Mouse (Mus musculus) embryonic facial prominence, embryonic 15.5 days (tissue): ENCODE results near the gene Hectd2. TPM values are rescaled to one million over a fixed set of nuclear protein-coding genes. Genes with fewer than 3 reads are reported as not detected.

Source experiments
- ATAC-seq: fragments of 200-750 bp; cut with Nextera tagmentation; 2 replicates; pipeline ENCODE4 v1.8.0; 2017; ENCODE audit warnings: low read depth, moderate TSS enrichment; ENCODE audit not compliant: insufficient number of reproducible peaks, low FRiP score, low TSS enrichment
- H3K27ac ChIP-seq: fragments of 300-500 bp; sonication (generic); replicated peaks from 2 replicates; pipeline ENCODE4 v1.5.1; 2015; ENCODE audit warnings: mild to moderate bottlenecking, inconsistent platforms
- H3K27me3 ChIP-seq: fragments of 300-500 bp; sonication (generic); 2 replicates; pipeline ENCODE4 v1.6.1; 2015; ENCODE audit warnings: inconsistent platforms
- H3K36me3 ChIP-seq: fragments of 300-500 bp; sonication (generic); 2 replicates; pipeline ENCODE4 v1.6.1; 2015; ENCODE audit warnings: mild to moderate bottlenecking, inconsistent platforms
- H3K4me1 ChIP-seq: fragments of 300-500 bp; sonication (generic); 2 replicates; pipeline ENCODE4 v1.6.1; 2015; ENCODE audit warnings: inconsistent platforms
- H3K4me2 ChIP-seq: fragments of 300-500 bp; sonication (generic); replicated peaks from 2 replicates; pipeline ENCODE4 v1.6.1; 2015; ENCODE audit warnings: mild to moderate bottlenecking, inconsistent platforms
- H3K4me3 ChIP-seq: fragments of 300-500 bp; sonication (generic); replicated peaks from 2 replicates; pipeline ENCODE4 v1.5.1; 2015; ENCODE audit warnings: mild to moderate bottlenecking, inconsistent platforms
- H3K9ac ChIP-seq: fragments of 300-500 bp; sonication (generic); 2 replicates; pipeline ENCODE4 v1.6.1; 2015; ENCODE audit warnings: inconsistent platforms
- H3K9me3 ChIP-seq: fragments of 300-500 bp; sonication (generic); replicated peaks from 2 replicates; pipeline ENCODE4 v1.6.1; 2016; ENCODE audit warnings: inconsistent platforms
- whole genome bisulfite sequencing: fragments of 180-500 bp; shearing (Covaris S2); methylation state at CpG from one replicate; pipeline ENCODE4 v1.1.7; 2015; 5-methylcytosine and 5-hydroxymethylcytosine counted together
- polyA plus RNA-seq: library from polyadenylated mRNA; unstranded; fragments of >200 nt; fragmentation: Nextera tagmentation; extraction: Ambion mirVana; gene quantifications from 2 replicates; pipeline ENCODE4 v1.2.1, GENCODE M21; 2015

Hectd2 gene
- polyA plus RNA-seq, 1 experiment from 2014 or later = 4.5 TPM

DNA sequence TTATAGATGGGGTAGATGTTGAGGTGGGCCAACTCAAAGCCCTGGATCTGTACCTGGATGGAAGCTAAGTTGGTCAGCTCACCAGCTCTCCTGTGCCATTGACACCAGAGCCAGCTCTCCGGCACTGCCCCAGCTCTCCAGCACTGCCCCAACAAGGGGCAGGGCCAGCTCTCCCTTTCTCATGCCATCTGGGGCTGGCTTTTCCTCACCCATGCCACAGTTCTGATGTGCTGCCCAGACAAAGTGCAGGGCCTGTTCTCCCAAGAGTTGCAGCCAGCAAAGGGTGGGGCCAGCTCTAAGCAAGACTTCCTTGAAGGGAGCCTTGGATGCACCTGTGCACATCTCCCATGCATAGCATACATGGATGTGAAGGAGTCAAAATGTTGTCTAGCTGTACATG lies 71.5 kb downstream of the Hectd2 start:
- WGBS = 94% methylated on average over 1 of the region's 1 CpGs

DNA sequence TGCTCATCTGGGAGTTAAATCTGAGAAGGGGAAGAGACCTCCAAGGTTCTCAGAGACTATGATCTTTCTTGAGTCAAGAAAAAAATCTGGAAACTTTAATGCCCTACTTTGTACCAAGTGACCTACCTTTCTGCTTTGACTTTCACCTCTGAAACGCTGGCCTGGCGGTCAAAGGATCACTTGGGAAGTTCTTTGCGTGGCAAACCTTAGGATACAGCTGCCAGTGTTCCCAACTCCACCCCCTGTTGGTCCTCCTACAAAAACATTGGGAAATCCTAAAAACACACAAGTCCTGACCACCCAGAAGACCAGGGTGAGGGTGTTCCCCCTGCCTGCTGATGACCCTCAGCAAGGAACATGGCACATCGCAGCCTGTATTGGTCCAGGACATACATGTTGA lies 72.4 kb downstream of the Hectd2 start:
- no peak for ATAC-seq
- H3K9me3 ChIP-seq = no peaks in the 10 kb centered on the region
- 83% methylated on average over 4 of the region's 4 CpGs for WGBS
- H3K4me1 ChIP-seq = no peaks in the 10 kb centered on the region
- no peak overlapping the region for H3K4me2 ChIP-seq
- no peak overlapping the region for H3K9ac ChIP-seq
- H3K36me3 ChIP-seq = no peaks in the 10 kb centered on the region
- H3K27ac ChIP-seq = no peak overlapping the region
- no peak overlapping the region for H3K4me3 ChIP-seq
- H3K27me3 ChIP-seq = no peaks in the 10 kb centered on the region

More for the DNA sequence above, 71.5 kb downstream of the Hectd2 start:
- Histone ChIP-seq H3K9ac (no peak overlapping the region), H3K4me3 (no peak overlapping the region), H3K36me3 (no peaks in the 10 kb centered on the region), H3K4me2 (no peak overlapping the region), H3K4me1 (no peaks in the 10 kb centered on the region), H3K27ac (no peak overlapping the region), H3K9me3 (no peaks in the 10 kb centered on the region), H3K27me3 (no peaks in the 10 kb centered on the region)
- ATAC-seq = no peak

DNA sequence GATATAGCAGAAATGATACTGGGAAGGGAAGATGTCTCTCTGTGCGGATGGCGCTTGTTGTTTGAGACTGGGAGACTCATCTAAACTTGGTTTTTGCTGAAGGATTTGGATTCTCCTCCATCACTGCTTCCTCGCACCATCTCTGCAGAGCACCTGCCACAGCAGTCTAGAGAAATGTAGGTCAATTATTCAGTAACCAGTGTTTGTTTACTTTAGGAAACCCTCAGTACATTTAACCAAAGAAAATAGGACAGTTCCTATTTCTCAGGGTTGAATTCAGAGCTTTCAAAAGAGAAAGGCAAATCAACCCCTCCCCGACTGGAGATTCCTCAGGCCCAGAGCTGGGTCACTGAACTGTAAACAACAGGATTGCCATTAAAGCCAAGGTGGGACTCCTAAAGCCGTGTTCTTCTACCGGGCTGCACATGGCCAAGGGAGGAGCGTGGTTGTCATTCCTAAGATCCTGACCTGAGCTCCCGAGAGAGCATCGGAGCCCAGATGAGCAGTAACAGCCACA lies 75.0 kb downstream of the Hectd2 start:
- 84% methylated on average over 9 of the region's 9 CpGs for WGBS
- Histone ChIP-seq H3K9me3 (no peaks in the 10 kb centered on the region), H3K4me2 (no peak overlapping the region), H3K4me1 (no peaks in the 10 kb centered on the region), H3K27ac (no peak overlapping the region), H3K9ac (no peak overlapping the region), H3K27me3 (no peaks in the 10 kb centered on the region), H3K36me3 (no peaks in the 10 kb centered on the region), H3K4me3 (no peak overlapping the region)
- ATAC-seq = no peak

DNA sequence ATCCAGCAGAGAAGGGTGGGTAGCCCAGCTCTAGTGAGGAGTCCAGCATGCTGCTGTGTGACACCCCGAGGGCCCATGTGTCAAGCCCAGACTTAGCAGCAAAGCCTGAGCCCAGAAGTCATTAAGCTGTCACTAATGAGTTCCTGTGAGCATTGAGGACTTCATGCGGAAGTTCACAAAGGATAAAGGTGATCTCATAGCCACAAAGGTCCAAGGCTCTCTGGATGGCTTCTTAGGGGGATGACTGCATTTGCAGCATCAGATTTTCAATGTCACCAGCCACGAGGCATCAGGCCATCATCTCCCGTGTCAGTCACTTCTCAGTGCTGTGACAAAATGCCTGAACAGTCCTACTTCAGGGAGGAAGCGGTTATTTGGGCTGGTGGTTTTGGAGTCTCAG lies 75.9 kb downstream of the Hectd2 start:
- no peaks in the 10 kb centered on the region for H3K4me1 ChIP-seq
- H3K9me3 ChIP-seq = no peaks in the 10 kb centered on the region
- no peaks in the 10 kb centered on the region for H3K36me3 ChIP-seq
- no peak overlapping the region for H3K27ac ChIP-seq
- H3K9ac ChIP-seq = no peak overlapping the region
- no peak for ATAC-seq
- no peaks in the 10 kb centered on the region for H3K27me3 ChIP-seq
- no peak overlapping the region for H3K4me3 ChIP-seq
- no peak overlapping the region for H3K4me2 ChIP-seq
- WGBS = 80% methylated on average over 5 of the region's 5 CpGs

DNA sequence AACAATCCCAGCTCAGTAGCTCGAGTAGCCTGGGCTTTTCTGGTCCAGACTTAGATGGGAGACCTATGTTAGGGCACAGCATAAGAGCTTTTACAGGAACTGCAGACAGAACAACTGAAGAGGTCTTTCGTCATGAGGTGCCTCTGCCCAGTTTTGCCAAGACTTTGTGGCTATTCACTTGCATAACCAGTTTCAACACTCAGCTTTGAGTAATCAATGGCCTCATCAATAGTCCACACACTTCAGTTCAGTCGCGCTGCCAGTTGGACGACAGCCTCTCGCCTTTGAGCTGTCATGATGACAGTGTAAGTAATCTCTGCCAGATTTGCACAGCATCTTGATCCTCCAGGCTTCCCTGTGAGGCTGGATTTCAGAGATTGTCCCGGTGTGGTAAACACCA lies 80.3 kb downstream of the Hectd2 start:
- Histone ChIP-seq H3K4me2 (no peak overlapping the region), H3K4me3 (no peak overlapping the region), H3K27me3 (no peaks in the 10 kb centered on the region), H3K9ac (no peak overlapping the region), H3K36me3 (no peaks in the 10 kb centered on the region), H3K4me1 (no peaks in the 10 kb centered on the region), H3K27ac (no peak overlapping the region), H3K9me3 (no peaks in the 10 kb centered on the region)
- 78% methylated on average over 7 of the region's 7 CpGs for WGBS
- ATAC-seq = no peak

DNA sequence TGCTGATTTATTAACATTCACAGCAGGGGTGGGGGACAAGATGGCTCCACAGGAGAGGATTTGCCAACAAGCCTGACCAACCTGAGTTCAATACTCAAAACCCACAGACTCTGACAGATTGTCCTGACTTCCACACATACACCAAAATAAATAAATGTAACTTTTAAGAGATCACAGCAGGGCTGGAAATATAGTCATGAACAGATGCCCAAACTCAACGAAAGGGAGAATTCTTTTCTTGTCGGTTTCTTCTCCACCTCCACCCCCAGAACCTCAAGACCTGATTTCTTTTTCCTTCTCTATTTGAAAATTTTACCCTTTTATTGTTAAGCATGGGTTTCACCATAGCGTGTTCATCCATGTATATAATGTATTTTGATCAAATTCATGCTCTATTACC lies 82.8 kb downstream of the Hectd2 start:
- Histone ChIP-seq H3K4me1 (0 out of 2 replicates have a peak, but pooled peaks cover 3% of the 10 kb centered on the region), H3K9ac (no peak overlapping the region), H3K4me2 (no peak overlapping the region), H3K27ac (no peak overlapping the region), H3K27me3 (no peaks in the 10 kb centered on the region), H3K4me3 (no peak overlapping the region), H3K9me3 (no peaks in the 10 kb centered on the region), H3K36me3 (no peaks in the 10 kb centered on the region)
- WGBS = 82% methylated on average over 3 of the region's 3 CpGs
- ATAC-seq = no peak

DNA sequence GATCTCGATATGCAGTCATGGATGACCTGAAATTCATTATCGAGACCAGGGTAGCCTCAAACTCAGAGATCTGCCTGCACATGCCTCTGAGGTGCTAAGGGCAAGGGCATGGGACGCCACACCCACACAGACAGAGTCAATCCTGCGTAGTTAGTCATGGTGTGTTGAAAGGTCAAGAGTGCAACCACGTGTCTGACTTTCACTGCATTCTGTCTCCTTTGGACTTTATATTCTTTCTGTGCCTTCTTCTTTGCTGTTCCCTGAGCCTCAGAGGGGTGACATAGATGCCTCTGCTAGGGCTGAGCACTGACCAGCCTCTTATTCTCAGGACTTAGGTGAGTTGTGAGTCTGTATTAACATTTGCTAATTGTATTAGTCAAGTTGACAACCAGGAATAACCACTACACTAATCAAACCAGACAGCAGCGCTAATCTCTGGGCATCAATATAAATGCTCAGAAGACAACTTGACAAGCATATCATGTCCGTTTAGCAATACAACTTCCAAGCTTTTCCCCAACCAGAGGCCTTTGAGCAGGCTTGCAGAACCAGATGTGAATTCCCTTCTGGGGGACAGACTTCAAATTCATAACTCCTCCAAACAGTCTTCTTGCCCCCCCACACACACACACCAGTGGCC lies 83.6 kb downstream of the Hectd2 start:
- no peak overlapping the region for H3K27ac ChIP-seq
- H3K27me3 ChIP-seq = no peaks in the 10 kb centered on the region
- WGBS = 51% methylated on average over 7 of the region's 7 CpGs
- no peak overlapping the region for H3K4me3 ChIP-seq
- H3K4me1 ChIP-seq = 0 out of 2 replicates have a peak, but pooled peaks cover 3% of the 10 kb centered on the region
- H3K9me3 ChIP-seq = no peaks in the 10 kb centered on the region
- ATAC-seq = no peak
- H3K36me3 ChIP-seq = no peaks in the 10 kb centered on the region
- H3K9ac ChIP-seq = no peak overlapping the region
- H3K4me2 ChIP-seq = no peak overlapping the region

DNA sequence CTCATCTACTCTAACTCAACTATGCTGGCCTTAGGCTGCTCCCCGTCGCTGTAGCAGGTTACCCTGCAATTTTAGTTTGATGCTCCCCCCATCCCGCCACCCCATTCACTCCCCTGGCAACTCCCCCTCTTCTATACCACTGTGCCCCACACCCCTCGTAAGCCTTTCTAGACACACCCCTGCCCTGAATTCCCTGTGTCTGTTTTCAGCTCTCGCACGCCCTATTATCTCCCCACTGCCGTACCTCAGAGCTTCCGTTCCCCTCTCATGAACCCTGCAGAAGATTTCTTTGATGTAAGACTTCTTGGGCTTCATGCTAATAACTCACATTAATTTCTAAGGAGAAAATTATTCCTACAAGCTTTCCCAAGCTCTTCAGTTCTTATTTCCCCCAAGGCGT lies 84.6 kb downstream of the Hectd2 start:
- Histone ChIP-seq H3K4me3 (no peak overlapping the region), H3K36me3 (no peaks in the 10 kb centered on the region), H3K27me3 (no peaks in the 10 kb centered on the region), H3K4me2 (no peak overlapping the region), H3K9me3 (no peaks in the 10 kb centered on the region), H3K4me1 (0 out of 2 replicates have a peak, but pooled peaks cover 3% of the 10 kb centered on the region), H3K9ac (no peak overlapping the region), H3K27ac (no peak overlapping the region)
- WGBS = 63% methylated on average over 9 of the region's 9 CpGs
- no peak for ATAC-seq

DNA sequence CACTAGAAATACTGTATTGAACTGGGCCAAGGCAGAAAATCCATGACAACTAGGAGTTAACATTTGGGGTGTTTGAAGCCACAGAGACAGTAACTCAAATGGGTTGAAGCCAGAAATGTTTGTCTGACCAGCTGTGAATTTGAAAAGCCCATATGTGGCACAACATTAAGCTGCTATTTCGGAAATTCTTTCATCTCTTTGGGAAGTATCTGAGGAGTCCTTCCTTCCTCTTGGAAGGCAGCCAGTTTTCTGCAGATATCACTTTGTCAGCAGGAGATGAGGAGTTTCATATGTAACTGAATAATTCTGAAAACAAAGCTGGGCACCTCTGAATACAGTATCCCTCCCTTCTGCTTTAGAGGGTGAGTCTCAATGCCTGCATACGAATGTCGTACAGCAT lies 86.7 kb downstream of the Hectd2 start:
- Histone ChIP-seq H3K4me2 (no peak overlapping the region), H3K27me3 (no peaks in the 10 kb centered on the region), H3K4me1 (0 out of 2 replicates have a peak, but pooled peaks cover 3% of the 10 kb centered on the region), H3K36me3 (no peaks in the 10 kb centered on the region), H3K9ac (no peak overlapping the region), H3K27ac (no peak overlapping the region), H3K9me3 (no peaks in the 10 kb centered on the region), H3K4me3 (no peak overlapping the region)
- ATAC-seq = no peak
- WGBS = 58% methylated on average over 3 of the region's 3 CpGs

DNA sequence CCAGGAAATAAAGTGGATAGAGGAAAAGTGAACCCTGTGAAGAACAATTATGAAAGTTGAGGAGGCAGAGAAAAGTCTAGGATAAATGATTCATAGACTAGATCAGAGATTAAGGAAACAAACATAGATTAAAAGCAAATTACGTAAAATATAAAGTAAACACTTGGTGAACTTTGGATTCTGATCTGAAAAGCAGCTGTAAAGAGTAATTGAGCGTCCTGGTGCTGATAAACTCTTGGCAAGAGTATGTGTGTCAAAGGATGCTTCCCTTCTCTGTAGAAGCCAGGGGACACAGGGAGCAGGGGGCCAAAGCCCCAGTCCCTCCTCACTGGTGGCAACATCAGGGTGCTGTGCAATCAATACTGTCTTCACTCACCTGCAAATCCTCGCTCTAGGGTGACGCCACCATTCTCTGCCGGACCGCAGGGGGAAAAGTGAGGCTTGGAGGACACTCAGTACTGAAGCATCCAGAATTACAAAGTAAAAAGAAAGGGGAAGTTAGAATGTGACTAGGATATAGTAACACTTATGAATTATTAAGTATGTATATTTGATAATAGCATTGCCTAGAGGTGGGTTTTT lies 91.0 kb downstream of the Hectd2 start:
- no peak overlapping the region for H3K4me2 ChIP-seq
- H3K27ac ChIP-seq = no peak overlapping the region
- H3K4me3 ChIP-seq = no peak overlapping the region
- 83% methylated on average over 6 of the region's 6 CpGs for WGBS
- ATAC-seq = no peak
- H3K36me3 ChIP-seq = no peaks in the 10 kb centered on the region
- H3K9me3 ChIP-seq = no peaks in the 10 kb centered on the region
- no peaks in the 10 kb centered on the region for H3K27me3 ChIP-seq
- H3K9ac ChIP-seq = no peak overlapping the region
- H3K4me1 ChIP-seq = no peaks in the 10 kb centered on the region

DNA sequence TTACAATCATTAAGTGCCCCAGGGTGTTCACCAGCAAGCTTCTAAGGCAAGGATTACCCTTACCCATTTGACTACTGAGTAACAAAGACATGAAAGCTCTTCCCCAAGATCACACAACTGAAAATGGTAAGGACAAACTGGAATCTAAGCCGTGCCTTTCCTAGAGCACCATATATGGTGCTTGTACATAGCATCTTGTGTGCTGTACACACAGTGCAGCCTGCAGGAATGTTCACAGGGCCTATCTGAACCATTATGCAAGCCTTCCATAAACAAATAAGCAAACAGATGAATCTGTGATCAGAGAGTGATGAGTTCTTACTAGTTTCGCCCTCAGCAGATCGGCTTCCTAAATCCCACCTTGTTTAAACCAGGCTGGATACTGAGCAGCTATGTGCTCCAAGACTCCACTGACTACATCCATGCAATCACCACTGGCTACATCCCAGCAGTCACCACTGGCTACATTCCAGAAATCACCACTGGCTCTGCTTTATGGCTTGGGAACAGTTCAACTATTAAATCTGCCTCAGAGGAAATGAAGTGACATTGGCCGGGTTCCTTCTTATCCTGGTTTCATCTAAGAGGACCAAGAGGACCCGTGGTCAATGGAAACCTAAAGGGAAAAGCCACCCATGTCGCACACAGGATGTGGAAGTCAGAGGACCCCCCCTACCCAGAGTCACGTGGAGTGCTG lies 91.8 kb downstream of the Hectd2 start:
- whole genome bisulfite sequencing = 75% methylated on average over 7 of the region's 7 CpGs
- Histone ChIP-seq H3K36me3 (no peaks in the 10 kb centered on the region), H3K9ac (no peak overlapping the region), H3K27me3 (no peaks in the 10 kb centered on the region), H3K4me2 (no peak overlapping the region), H3K4me3 (no peak overlapping the region), H3K27ac (no peak overlapping the region), H3K4me1 (no peaks in the 10 kb centered on the region), H3K9me3 (no peaks in the 10 kb centered on the region)
- ATAC-seq = no peak
